Mouse (Mus musculus): ENCODE measurements around the gene Poldip2.
A peak's percentile ranks its signal among the peaks of the same experiment; 100 is the strongest.
"Not testable (repeated sequence)": the region's sequence is repeated elsewhere in the genome, so short reads cannot be mapped to it uniquely, and the experiment has no call there.

Poldip2 gene

GRCm38 (mm10) chr11:78502909-78503650, 8.9 kb upstream of the Poldip2 start, which contains the start of gene Sebox:
Sebox (plus strand) TSS chr11:78503447.
- peak; percentile 93 for DNase-seq

- no peak for DNase-seq
Observed at GRCm38 (mm10) chr11:78505430-78505829, 6.6 kb upstream of the Poldip2 start.

GRCm38 (mm10) chr11:78509148-78509547, 2.8 kb upstream of the Poldip2 start:
- no peak for DNase-seq

DNA sequence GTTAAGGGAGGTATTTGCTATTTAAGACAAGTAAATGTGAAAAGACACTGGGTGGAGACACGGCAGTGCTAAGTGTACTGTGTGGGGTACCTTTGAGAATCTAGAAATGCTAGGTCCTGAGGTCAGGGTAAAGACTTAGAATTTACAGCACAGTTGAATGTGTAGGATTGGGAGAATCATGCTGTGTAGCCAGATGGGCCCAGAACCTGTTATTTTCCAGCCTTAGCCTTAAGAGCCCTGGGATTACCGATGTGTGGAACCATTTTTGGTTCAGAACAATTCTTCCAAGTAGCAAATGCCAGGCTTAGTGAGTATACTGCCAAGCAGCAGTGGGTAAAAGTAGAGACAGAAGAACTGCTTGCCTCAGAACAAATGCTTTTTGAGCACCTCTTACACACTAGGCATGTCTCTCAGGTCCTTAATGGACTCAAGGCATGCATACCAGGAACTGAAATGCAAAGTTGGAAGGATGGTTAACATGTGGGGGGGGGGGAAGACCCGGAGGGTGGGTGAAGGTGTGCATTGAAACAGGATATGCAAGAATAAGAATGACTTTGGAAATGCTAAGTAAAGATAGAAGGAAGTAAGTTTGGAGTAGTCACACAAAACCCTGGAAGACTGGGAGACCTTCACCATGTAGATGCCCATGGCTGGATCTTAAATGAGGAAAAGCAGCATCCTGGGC, 1.3 kb downstream of the Poldip2 start:
- DNase-seq: no peak

GRCm38 (mm10) chr11:78515549-78516325, 3.7 kb downstream of the Poldip2 start:
- no peak for DNase-seq

DNA sequence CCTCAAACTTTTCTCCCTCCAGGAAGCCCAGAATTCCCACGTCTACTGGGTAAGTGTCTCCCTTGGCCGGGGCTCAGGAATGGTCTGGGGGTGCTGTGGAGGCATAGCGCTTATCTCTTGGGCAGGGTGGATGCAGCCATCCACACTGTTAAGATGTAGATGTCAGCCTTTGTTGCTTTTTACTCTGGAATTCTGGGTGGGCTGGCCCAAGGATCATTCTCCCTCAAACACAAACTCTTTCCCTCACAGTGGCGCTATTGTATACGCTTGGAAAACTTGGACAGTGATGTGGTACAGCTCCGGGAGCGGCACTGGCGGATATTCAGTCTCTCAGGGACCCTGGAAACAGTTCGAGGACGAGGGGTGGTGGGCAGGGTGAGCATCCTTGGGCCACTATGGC, 6.9 kb downstream of the Poldip2 start:
- no peak for DNase-seq

- DNase-seq: no peak
Observed at GRCm38 (mm10) chr11:78521880-78522279, 9.9 kb downstream of the Poldip2 start.

GRCm38 (mm10) chr11:78522481-78522997, 10.5 kb downstream of the Poldip2 start:
- DNase-seq: no peak

DNA sequence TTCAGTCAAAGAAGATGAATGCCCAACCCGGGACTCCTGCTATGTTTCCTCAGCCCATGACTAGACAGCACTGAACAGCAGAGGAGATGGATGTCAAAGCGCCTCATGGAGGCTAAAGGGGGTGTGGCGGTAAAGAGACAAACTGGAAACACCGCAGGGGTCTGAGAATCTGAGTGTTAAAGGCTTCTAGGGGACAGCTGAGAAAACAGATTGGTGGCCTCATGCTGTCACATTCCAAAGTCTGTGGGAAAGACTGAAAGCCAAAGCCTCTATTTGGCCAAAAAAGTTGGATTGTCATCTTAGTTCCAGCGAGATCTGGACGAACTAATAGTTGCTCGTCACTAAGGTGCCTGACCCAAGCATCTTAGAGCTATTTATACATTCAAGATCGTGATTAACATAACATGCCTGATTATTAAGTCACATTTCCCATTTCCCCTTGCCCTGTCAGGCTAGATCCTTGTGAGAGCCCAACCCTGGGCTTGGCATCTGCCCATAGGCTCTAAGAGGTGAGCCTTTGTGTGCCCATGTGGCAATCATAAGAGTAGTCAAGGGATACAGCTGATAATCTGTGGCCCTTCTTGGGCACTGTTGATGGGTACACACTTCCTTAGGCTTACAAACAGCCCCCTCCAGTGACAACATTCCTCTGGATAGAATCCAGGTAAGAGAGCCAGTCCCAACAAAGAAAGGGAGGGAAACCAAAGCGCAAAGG, 11.4 kb downstream of the Poldip2 start:
- no peak for DNase-seq

DNA sequence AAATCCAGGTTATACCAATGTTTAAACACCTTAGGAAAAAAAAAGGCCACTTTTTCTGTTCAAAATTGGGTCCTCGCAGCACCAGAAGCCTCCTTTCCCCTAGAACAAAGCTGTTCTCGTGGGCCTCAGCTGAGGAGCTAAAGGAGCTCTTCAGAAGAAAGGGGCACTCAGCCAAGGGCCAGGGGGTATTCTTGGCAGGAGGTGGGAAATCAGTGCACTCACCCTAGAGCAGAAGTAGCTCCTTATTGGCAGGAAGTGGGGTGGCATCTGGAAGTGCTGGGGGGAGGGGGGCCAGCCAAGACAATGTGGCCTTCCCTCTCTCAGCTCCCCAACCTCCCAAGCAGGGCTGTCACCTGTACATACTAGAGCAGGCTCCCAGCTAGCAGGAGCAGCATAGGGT, 12.8 kb downstream of the Poldip2 start:
- DNase-seq: peak; percentile 33

GRCm38 (mm10) chr11:78528714-78529113, 16.7 kb downstream of the Poldip2 start:
- DNase-seq: no peak

GRCm38 (mm10) chr11:78530001-78530400, 18.0 kb downstream of the Poldip2 start:
- no peak for DNase-seq

DNA sequence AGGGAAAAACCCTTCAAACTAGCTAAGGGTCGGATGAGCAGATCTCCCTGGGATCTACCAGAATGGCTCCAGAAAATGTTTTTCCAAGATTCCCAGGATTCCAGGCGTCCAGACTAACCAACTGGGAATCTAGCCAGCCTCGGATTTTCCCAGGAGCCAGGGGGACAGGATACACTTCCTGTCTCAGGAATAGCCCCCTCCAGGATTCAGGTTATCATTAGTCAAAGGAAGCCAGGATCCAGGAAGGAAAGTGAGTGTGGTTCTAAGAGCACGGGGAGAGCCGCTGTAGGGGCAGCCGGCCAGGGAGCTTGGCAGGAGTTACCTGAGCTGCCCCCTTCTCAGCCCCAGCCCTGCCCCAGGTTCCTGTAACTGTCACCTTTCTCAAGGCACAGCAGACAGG, 19.1 kb downstream of the Poldip2 start:
- DNase-seq: no peak

DNA sequence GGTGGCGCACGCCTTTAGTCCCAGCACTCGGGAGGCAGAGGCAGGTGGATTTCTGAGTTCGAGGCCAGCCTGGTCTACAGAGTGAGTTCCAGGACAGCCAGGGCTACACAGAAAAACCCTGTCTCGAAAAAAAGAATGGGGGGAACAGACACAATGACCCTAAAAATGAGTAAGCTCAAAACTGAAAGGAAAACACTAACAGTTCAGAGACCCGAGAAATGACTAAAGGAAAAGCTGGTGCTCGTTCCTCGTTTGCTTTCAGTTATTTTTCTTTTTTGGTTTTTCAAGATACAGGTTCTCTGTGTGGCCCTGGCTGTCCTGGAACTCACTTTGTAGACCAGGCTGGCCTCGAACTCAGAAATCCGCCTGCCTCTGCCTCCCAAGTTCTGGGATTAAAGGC, 19.5 kb downstream of the Poldip2 start:
- DNase-seq: not testable (repeated sequence)

DNA sequence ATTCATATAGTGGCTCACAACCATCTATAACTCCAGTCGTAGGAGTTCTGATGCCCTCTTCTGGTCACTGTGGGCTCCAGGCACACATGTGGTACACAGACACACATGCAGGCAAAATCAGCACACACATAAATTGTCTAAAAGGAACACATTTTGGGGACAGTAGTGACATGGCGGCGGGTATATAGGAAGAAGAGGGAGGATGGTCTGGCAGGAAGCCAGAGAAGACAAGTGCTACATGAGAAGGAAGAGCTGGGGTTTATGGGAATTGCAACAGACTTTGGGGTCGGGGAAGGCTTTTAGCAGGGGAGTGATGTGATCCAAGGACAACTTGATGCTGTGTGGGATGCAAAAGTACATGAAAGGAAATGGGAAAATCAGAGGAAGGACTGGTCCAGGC, 22.5 kb downstream of the Poldip2 start:
- peak; percentile 56 for DNase-seq

DNA sequence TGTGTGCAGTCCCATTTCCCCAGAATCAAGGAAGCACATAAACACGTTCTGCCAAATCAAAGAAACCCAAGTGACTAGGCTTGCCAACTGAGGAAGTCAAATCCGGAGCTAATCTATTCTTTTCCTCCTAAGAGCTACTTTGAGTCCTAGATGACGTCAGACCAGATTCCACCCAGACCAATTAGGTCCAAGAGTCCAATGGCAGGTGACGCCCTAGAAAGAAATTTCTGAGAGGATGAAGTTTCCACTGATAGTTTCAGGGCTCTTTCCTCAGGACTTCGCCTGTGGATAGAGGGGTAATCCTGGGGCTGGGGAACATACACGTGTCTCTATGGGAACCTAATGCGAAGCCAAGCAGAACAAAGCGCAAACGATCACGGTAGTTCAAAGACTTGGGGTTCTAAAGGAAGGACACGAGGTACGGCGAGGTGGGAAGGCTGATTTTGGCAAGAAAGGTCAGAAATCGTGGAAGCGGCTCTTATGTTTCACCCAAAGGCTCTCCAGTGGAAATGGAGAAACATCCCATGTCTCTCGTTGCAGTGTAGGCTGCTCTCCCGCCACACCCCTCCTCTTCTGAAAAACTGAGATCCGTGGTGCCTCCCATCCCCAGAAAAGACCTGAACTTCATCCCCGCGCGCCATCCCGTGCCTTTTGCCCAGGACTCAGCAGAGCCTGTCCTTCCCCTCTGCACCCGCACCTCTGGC, 23.5 kb downstream of the Poldip2 start:
- no peak for DNase-seq

DNA sequence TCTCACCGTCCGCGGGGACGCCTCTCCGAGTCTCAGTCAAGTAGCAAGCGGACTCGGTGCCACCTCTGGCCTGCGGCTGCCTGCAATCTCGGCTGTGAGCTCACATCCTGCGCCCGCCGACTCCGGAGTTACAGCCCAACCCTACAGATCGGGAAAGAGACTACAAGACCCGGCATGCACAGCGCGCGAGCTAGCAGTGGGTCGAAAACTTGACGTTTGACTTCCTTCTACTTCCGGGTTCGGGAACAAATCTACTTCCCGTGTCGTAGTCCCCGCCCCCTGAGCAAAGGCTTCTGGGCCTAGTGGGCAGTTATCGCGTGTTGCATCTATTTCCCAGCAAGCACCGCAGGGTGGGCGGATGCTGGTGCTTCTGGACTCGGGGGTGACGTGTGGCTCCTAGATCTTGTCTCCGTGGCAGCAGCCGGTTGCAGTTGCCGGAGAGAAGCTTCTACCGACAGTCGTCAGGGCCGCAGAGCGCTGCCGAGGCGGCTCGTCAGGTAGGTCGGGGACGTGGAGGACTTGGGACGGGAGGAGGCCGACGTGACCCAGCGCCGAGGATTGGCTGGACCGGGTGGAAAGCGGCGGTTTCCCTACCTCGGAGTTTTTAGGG, 24.2 kb downstream of the Poldip2 start, which contains the start of the genes Tnfaip1 and Ift20:
Gene Tnfaip1 (minus strand): TSS at position 253 of the 610 bp plus-strand sequence.
Gene Ift20 (plus strand): TSS at position 282 of the 610 bp plus-strand sequence.
- DNase-seq: peak; percentile 98

DNA sequence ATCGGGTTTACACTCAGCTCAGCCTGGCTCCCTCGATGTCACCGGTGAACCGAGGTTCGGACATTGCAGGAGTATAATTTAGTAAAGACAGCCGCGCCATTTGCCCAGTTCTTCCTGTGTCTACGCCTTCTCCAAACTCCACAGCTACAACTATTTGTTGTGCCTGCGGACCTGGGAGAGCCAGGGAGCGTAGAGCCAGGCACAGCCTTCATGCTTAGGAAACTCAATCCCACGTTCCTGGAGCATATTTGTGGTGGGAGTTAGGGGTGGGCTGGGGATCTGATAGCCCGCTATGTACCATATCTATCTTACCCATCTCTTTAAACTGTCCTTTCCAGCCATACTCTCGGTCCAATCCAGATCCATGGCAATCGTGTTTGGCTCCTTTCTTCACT, 24.7 kb downstream of the Poldip2 start:
- DNase-seq: no peak

DNA sequence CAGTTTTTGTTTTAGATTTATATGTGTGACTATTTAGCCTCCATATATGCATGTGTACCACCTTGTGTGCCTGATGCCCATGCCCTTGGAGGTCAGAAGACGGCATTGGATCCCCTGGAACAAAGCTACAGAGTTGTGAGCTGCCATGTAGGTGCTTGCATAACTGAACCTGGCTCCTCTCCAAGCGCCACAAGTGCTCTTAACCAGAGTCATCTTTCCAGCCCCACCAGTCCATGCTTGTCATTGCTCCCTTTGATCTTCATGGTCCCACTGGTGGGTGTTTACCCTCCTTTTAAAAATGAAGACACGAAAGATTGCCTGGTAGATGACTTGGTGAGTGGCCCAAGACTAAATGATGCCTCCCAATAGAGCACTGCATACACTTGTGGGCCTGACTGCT, 28.4 kb downstream of the Poldip2 start:
- DNase-seq: no peak

GRCm38 (mm10) chr11:78544449-78545111, 32.6 kb downstream of the Poldip2 start:
- DNase-seq: no peak

GRCm38 (mm10) chr11:78545181-78545580, 33.2 kb downstream of the Poldip2 start:
- no peak for DNase-seq
